Mouse (Mus musculus) brown adipose tissue, adult 24 weeks (tissue): ENCODE data around the gene Pnmt. TPM values are rescaled to one million over a fixed set of nuclear protein-coding genes. Genes with fewer than 3 reads are reported as not detected.
"Not testable (repeated sequence)": the region's sequence is repeated elsewhere in the genome, so short reads cannot be mapped to it uniquely, and the experiment has no call there.

ENCODE experiments used
- H3K27ac ChIP-seq: fragments of 200-500 bp; replicated peaks from 2 replicates; pipeline ENCODE4 v1.5.1; 2012; ENCODE audit warnings: low read depth, mild to moderate bottlenecking, low read length
- H3K4me1 ChIP-seq: fragments of 200-500 bp; 2 replicates; pipeline ENCODE4 v1.6.1; 2012; ENCODE audit warnings: low read length, mixed read lengths; ENCODE audit not compliant: control insufficient read depth, insufficient read depth, insufficient read length
- H3K4me3 ChIP-seq: fragments of 200-500 bp; 2 replicates; pipeline ENCODE4 v1.5.1; 2012; ENCODE audit warnings: low read depth, mild to moderate bottlenecking, low read length, moderate library complexity; ENCODE audit not compliant: insufficient read depth
- polyA plus RNA-seq: library from polyadenylated mRNA; stranded (reverse); fragments of >200 nt; gene quantifications from 2 replicates; pipeline ENCODE4 v1.2.4, GENCODE M21; 2012; ENCODE audit not compliant: missing spikeins, insufficient read depth, insufficient read length

Gene Pnmt
- polyA plus RNA-seq, 1 experiment = not detected

- H3K4me3 ChIP-seq = no peak overlapping the region
- H3K27ac ChIP-seq = no peak overlapping the region
- no peaks in the 10 kb centered on the region; the same call in 1 of the 2 replicates for H3K4me1 ChIP-seq
Measured at GRCm38 (mm10) chr11:98370588-98370987, 15.7 kb upstream of the Pnmt start.

GRCm38 (mm10) chr11:98371556-98372240 lies 14.6 kb upstream of the Pnmt start:
- no peak overlapping the region for H3K27ac ChIP-seq
- no peaks in the 10 kb centered on the region; the same call in 1 of the 2 replicates for H3K4me1 ChIP-seq
- H3K4me3 ChIP-seq = no peak overlapping the region

- Histone ChIP-seq H3K4me3 (no peak overlapping the region), H3K27ac (no peak overlapping the region), H3K4me1 (no peaks in the 10 kb centered on the region)
Measured at GRCm38 (mm10) chr11:98372406-98372805, 13.8 kb upstream of the Pnmt start.

- no peaks in the 10 kb centered on the region for H3K4me1 ChIP-seq
- H3K4me3 ChIP-seq = no peak overlapping the region
- no peak overlapping the region for H3K27ac ChIP-seq
Measured at GRCm38 (mm10) chr11:98373244-98373643, 13.0 kb upstream of the Pnmt start.

- no peaks in the 10 kb centered on the region for H3K4me1 ChIP-seq
Measured at GRCm38 (mm10) chr11:98374266-98374665, 12.0 kb upstream of the Pnmt start.

GRCm38 (mm10) chr11:98376756-98377155 lies 9.5 kb upstream of the Pnmt start:
- no peak overlapping the region for H3K27ac ChIP-seq

More at GRCm38 (mm10) chr11:98374266-98374665, 12.0 kb upstream of the Pnmt start:
- no peak overlapping the region for H3K27ac ChIP-seq
- H3K4me3 ChIP-seq = no peak overlapping the region

GRCm38 (mm10) chr11:98377787-98378186 lies 8.5 kb upstream of the Pnmt start:
- Histone ChIP-seq H3K4me3 (no peak overlapping the region), H3K27ac (no peak overlapping the region), H3K4me1 (no peaks in the 10 kb centered on the region)

More at GRCm38 (mm10) chr11:98376756-98377155, 9.5 kb upstream of the Pnmt start:
- no peak overlapping the region for H3K4me3 ChIP-seq
- no peaks in the 10 kb centered on the region for H3K4me1 ChIP-seq

- H3K4me3 ChIP-seq = no peak overlapping the region
- H3K4me1 ChIP-seq = no peaks in the 10 kb centered on the region
- no peak overlapping the region for H3K27ac ChIP-seq
Measured at GRCm38 (mm10) chr11:98379379-98379778, 6.9 kb upstream of the Pnmt start.

GRCm38 (mm10) chr11:98380106-98380505 lies 6.1 kb upstream of the Pnmt start:
- no peak overlapping the region for H3K4me3 ChIP-seq
- no peaks in the 10 kb centered on the region for H3K4me1 ChIP-seq
- no peak overlapping the region for H3K27ac ChIP-seq

- H3K27ac ChIP-seq = no peak overlapping the region
- no peaks in the 10 kb centered on the region for H3K4me1 ChIP-seq
- no peak overlapping the region for H3K4me3 ChIP-seq
Measured at GRCm38 (mm10) chr11:98381651-98382050, 4.6 kb upstream of the Pnmt start.

GRCm38 (mm10) chr11:98382405-98382804 lies 3.8 kb upstream of the Pnmt start:
- not testable (repeated sequence) for H3K4me3 ChIP-seq, H3K4me1 ChIP-seq, H3K27ac ChIP-seq

GRCm38 (mm10) chr11:98383261-98384030 lies 2.8 kb upstream of the Pnmt start, which contains the start of gene Tcap:
Gene Tcap, plus strand, starts transcription at chr11:98383811.
- Histone ChIP-seq H3K4me3 (no peak within 1 kb of the TSS), H3K4me1 (no peaks in the 10 kb centered on the region), H3K27ac (no peak within 1 kb of the TSS)

- H3K4me1 ChIP-seq = no peaks in the 10 kb centered on the region
- no peak overlapping the region for H3K4me3 ChIP-seq
- no peak overlapping the region for H3K27ac ChIP-seq
Measured at GRCm38 (mm10) chr11:98384216-98384615, 2.0 kb upstream of the Pnmt start.

- Histone ChIP-seq H3K4me1 (no peaks in the 10 kb centered on the region), H3K4me3 (no peak overlapping the region), H3K27ac (no peak overlapping the region)
Measured at GRCm38 (mm10) chr11:98384721-98385637, 1.3 kb upstream of the Pnmt start.

GRCm38 (mm10) chr11:98386596-98386995 lies 346 bp downstream of the Pnmt start:
- Histone ChIP-seq H3K4me3 (no peak overlapping the region), H3K4me1 (no peaks in the 10 kb centered on the region), H3K27ac (no peak overlapping the region)
